Mouse (Mus musculus) R1 (cell line): ENCODE measurements at regions not wholly inside any gene's neighbourhood (a gene's known extent, or its start where the extent isn't known, plus 50 kb on each side); places are given as distances from the start of the nearest gene placed in this dataset.

Experiments
- DNase-seq: peaks from one replicate; pipeline ENCODE4 v3.0.0-alpha.2; 2018; ENCODE audit warnings: low read depth, low spot score

DNA sequence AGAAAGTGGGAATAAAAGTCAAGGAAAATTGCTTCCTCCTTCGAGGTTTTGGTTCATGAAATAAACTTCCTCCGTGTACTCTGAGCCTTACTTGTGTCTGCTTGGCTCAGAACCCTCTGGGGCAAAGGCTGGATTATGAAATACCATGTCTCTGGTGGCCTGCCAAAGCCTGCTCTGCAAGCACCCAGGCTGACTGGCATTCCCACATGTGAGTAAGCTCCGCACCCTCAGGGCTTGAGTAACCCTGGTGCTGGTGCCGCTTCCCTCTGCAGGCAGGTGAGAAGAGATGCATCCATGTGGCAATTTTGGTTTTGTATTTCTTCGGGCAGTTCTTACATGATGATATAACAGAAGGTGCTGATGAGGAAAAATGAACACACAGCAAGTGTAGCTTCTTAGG, 66.0 kb downstream of the Nr2f2 start:
- DNase-seq, result no peak

DNA sequence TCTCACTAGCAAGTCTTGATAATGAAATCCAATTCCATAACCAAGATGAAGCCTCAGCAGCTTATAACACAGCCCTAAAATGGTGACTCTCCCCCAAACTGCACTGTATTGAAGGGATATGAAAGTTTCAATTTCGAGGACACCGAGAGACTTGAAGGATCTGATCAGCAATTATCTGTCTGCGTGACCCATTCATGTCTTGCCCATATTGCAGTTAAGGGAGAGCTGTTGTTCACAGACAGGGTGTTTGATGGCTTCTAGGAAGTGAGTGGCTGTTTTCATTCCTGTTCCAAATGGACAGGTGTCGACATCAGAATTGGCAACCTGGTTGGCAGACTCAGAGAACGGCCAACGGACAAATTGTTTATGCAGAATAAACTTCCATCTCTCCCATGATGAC, 75.1 kb downstream of the Nr2f2 start:
- no peak for DNase-seq

DNA sequence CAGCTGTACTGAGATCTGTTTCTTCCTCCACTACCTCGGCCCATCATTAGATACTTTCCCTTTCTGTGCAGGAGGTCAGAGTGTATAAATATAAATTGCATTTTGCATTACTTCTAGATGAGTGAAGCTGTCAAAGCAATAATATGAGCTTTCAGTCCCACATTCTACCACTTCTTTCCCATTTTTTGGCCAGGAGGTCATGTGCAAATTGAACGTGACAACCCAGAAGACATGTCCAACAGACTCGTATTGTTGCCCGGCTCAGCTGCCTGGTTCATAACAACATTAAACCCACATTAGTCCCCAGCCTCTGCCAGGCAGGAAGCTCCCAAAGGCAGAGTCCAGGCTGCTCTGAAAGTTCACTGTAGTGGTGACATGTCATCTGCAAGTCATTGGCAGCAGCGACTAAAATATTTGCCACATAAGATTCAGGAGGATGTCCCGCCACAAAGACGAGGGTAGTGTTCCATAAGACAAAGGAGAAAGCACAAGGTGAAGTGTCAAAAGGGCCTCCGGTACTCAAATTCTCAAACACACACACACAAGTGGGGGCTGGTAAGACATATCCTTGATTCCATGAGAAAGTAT, 75.7 kb downstream of the Nr2f2 start:
- DNase-seq, result no peak

DNA sequence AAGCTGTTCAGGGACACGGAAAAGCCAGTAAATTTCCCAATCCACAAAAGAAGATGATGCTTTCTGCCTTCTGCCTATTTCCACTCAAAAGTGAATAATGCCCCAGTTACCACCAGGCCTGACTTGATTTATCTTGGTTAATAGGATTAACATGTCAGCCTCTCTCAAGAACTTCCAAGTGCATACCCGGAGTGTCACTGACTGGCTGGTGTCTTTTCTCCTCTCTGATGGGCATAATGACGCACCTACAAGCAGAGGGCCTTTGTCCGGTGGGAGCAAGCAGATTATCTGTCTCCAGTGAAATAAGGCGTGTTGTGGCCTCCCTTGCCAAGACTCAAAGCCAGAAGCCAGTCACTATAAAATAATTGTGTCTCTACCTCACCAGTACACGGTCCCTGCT, 76.3 kb downstream of the Nr2f2 start:
- DNase-seq, result no peak

DNA sequence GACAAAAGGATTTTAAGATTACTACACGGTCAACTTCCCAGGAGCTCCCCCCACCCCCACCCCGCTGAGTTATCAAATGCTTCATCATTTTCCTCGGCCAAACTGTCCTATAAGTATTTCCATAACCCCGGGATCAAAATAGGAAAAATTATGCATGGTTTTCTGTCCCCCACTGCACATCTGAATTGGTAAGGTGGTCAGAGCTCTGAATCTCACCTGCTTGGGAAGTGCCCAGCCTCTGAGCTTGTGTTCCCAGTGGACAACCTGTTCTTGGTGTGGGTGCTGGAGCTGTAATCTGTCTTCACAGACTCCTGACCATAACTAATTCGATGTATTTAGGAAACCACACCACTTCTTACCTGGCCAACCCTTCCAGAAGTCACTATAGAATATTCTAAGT, 77.9 kb downstream of the Nr2f2 start:
- DNase-seq, result no peak

DNA sequence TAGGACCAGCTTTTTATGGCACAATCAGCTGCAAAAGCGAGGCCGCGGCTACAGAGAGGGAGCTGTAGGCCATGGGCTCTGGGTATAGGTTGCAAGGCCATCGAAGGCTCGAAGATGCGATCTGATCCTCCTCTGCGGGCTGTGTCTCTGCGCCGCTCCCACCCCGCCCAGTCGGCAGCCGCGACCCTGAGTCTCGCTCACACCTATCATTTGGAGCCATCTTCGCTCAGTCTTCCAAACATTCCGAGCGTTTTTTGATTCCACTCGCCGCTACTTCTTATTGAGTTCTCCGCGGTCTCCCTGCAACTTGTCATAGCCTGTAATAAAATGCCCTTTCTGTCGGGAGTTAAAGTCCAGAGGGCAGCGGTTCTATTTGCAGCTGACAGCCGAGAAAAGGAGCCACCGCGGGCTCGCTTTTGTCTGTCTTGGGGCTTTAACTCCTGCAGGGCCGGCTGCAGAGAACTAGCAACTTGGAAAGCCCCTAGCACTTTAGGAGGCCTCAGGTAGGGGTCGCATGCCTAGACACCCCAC, 78.6 kb downstream of the Nr2f2 start:
- peak; percentile 32 for DNase-seq

DNA sequence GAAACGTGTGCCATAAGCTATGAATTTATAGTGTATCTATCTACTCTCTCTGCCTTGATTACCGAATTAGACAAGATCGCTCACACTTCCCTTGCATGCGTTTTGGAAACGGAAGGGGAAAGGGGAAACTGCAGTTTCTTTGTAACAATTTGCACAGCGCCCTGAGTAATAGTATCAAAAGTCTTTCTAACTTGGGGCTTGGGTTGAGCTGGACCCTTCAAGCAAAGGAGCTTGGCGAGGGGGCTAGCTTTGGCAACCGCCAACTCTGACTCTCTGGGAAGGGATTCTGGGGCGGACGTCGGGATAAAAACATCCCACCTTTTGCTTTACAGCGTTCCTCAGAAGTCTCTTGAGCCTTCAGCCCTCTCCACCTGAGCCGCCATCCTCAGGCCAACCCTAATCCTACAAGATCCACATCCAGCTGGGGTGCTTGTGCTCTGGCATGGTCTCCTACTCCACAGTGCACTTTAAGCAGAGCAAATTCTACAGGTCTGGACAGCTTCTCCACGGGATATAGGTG, 79.6 kb downstream of the Nr2f2 start:
- DNase-seq, result no peak

DNA sequence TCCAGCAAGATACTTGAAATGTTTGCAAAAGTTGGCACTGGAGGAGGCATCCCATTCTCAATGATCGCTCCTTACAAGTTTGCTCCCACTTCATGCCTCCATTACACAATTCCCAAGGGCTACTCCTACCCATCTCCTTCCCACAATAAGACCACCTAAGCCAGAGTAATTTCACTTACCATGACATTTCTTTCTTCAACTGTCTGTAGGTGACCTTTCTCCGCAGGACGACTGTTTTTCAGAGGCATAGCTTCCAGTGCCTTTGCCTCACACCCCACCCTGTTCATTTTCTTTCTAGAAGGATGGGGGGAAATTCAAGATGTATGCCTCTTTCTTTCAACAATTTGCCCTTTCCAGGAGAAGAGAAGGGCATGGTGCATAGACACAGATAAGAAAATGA, 81.2 kb downstream of the Nr2f2 start:
- DNase-seq, result no peak

DNA sequence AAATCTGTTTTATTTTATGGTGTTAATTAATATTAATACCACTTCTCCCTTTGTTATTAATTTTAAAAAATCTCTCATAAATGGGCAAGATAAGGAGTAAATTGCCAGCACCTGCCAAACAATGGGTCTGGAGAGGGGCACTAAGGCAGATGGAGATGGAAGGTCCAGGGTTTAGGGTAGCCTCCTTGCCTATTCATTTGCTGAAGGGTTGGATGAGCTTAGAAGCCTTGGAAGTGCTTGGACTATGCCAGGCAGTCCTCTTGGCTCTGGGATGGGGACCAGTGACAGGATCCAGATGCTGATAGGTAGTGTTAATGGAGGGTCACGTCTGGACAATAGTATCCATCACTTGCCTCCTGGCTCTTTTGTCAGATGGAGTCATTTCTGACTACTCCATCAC, 82.7 kb downstream of the Nr2f2 start:
- no peak for DNase-seq

DNA sequence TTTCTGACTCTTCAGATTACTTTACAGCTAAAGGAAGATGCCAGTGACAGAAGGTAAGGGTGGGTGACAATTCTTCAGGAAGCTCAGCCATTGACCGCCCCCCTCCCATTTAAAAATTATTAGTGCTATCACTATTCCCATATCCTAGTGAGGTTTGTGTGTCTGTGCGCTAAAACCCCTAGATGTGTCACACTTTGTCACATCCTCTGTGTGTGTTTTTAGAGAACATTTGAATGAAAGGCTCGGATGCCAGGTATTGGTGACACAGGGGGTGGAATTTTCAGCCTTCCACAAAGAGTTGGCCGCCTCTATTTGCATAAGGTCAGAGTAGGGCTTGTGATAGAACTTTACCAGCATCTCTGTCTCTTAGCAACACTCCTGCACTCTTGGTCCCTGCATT, 83.4 kb downstream of the Nr2f2 start:
- no peak for DNase-seq

DNA sequence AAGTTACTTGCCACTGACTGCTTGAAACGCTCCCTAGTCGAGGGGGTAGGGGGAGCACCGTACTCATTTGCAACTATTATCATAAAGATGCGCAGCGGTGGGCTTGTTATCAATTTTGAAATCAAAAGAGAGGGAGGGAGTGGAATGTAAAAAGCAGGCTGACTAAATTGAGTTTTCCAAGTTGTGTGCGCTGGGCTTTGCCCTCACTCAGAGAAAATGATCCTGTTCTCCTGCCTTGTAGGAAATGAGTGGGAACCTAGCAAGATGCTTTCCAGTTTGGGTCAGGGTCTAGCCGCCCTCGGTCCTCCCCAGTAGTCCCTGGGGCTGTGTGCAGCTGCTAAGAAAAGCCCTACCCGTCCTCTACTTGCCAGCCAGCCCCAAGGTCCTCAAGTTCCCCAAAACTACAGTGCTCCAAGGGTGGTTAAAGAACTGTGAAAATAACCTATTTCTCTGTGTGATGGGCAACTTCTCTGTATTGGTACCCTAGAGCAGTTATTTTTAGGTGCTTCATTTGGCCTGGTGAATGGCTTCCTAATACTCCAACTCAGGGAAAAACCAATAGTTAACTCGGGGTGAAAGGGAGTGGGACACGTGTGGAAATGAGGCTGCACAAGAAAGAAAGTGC, 84.5 kb downstream of the Nr2f2 start:
- peak; percentile 11 for DNase-seq

DNA sequence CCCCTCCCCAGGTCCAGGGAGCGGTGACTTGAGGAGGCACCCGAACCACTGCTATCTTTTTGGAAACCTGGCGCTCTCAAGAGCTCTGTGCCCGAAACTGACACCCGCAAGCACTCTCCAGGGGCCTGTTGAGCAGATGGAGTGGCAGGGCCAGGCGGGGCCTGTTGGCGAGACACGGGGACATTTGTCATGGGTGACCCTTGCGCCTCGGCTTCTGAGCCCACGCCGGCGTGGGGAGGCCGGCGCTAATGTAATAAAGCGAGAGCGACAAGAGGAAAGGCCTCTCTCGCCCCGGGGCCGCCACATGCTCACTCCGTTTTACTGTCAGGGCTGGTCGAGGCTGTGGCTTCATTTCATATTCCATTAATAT, 85.2 kb downstream of the Nr2f2 start:
- DNase-seq, result no peak

DNA sequence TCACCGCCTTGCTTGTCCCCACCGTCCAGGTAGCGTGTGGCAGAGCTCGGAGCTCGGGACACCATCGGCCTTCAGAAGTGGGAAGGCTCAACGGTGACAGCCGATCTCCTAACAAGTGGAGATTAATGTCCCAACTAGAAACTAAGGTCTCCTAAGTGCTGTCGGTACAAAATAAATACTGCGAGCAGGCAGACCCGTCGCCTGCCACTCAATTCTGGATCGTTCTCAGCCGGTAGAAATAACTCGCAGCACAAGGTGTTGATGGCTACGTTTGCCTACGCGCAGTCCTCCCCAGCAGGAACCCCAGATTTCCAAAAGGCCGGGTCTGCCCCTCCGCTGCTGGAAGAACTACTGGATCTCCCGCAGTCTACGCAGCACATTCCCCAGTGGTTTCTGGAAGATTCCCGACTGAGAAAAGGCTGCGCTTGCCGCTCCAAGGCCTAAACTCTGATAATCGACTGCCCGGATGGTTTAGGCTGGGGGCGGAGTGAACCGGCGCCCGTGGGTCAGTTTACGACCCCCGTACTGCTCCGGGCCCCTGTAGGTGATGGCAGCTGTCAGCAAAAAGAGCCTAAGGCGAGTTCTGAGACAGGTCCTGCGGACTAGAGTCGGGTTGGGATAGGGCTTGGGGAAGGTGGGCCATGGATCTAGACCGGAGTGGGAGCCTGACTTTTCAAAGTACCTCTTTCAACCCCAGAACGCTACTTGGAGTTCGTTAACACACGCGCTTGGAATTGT, 85.7 kb downstream of the Nr2f2 start:
- DNase-seq, result peak; percentile 59

DNA sequence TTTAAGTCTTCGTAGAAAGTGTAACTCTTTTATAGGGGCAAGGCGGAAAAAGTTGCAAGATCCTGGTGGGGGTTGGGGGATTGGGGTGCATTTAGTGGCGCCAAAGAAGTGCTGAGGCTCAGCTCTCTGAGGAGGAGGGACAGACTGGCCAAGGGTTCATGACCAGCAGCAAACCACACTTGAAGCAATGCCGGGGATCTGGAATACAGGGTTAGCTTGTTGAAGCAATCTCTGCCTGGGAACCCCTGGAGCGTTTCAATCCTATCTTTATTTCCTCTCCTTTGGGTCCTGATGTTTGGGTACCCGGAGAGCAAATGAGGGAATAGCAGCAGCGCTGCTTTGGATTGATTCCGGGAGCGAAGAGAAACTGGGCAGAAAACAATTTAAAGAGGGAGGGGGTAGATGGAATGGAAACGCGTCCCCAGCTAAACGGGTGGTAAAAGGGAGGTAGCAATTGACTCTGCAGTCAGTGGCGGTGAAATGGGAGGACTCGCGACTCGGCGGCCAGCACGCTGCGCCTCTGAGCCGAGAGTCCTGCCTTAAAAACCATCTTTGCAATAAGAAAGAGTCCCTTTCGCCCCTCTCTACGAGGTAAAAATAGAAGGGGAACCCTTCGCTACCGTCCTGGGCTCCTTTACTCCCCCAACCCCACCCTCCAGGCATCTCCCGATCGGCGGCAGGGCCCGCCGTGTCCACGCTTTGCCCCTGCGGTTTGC, 86.5 kb downstream of the Nr2f2 start:
- DNase-seq, result peak; percentile 23

DNA sequence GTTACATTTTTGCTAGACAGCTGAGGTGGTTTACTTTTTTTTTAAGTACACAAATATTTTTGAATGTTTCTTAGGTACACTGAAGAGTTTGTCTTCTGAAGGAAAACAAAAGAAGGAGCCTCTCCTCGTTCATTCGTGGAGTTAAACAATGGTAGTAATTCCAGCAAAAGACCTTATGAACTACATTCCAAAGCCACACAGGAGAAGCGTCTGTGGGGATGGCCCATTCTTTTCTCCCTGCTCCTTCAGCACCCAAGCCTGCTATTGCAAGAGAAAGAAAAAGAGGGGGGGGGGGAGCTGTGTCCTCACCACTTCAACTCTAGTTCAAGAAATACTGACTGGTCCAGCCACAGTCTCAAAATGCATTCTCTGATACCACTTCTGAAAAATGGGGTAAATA, 87.4 kb downstream of the Nr2f2 start:
- DNase-seq, result no peak

DNA sequence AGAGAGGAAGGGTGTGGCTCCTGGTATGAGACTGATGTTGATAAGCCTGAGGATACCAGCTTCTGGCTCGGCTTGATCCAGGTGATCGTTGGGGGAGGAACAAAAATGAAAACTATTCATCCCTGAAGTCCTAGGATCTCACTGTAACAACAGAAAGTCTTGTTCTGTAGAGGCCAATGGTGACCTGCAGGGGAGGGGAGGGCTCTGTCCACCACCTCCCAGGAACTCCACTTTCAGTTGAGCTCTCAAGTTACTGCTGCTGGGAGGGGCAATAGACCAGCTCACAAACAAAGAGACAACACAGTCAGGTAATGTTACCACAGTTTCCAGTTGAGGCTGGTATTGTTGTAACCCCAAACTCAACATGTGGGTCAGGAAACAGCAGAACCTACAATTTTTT, 90.5 kb downstream of the Nr2f2 start:
- no peak for DNase-seq

DNA sequence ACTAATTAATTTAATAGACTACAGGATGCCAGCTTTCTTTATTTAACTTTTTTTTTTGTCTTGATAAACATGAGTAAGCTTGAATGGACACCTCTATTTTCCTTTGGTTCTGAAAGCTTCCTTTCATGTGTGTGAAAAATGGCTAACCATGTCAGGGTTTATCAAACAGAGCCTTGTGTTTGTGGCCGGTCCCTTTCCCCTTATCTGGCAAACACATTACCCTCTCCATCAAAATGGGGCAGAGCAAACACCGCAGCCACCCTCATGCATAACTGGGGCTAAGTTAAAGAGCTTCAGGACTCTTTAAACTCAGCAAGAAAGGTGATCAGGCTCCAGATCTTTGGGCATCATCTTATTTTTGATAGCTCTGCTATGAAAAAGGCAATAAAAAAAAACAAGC, 92.2 kb downstream of the Nr2f2 start:
- no peak for DNase-seq

DNA sequence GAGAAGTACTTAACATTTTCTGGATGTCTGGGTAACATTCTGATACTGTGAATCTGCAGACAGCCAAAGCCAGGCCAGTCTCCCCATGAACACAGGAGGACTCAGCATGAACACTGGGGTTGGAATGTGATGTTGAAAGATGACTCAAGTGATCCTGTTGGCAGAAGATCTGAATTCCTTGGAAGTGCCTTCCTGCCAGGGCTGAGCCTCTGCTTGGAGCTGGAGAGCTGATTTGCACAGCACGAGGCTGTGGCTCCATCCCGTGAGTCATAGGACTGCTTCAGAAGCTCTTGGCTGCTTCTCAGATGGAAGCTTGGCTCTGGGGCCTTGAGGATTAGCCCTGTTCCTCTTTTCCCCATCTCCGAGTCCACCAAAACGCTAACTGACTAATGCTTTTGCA, 99.5 kb downstream of the Nr2f2 start:
- DNase-seq, result peak; percentile 14

DNA sequence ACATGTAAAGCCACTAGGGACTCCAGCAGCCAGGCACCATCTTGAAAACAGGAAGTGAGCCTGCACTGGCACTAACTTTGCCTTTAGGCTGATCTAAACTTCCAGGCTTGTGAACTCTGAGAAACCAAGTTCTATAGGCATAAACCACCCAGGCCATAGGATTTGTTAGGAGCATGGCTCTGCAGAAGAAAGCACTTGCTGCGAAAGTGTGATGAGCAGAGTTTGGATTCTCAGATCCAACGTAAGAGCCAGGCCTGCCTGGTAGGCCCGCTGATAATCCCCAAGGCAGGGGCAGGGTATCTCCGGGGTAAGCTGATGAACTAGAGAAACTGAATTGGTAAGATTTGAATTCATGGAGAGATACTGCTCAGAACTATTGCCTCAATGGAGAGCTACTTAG, 109.7 kb downstream of the Nr2f2 start:
- no peak for DNase-seq

DNA sequence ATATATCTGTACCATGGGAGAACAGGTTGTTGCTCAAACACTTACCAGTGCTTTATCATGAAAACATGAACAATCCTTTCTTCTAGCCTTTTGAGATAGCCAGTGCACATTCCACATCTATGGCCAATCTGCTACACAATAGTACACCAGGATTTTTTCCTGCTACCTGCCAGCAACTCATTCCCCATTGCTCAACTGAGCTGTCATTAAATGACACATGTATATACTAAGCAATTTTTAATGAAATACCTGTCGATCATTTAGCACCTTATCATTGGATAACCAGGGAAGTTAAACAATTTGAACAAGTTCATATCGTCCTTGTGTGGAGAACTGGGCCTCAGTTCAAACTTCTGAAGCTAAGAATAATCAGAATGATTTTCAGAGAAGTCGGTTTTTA, 111.5 kb downstream of the Nr2f2 start:
- no peak for DNase-seq

DNA sequence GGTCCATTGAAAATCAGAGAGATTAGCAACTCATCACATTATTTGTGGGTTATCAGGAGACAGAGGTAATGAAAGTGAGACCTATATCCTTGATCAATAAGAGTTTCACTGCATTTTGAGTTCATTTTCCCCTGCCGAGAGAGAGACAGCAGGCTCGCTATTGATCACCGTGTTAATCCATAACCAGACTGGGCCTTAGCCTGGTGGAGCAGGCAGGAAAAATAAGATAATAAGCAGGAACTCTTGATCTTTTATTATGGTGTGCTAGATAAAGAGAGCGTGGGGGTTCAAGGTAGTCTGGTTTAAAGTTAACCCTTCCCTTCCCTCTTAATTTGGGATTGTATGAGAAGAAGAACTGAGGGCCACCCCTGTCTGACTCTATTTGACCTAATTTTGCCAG, 113.3 kb downstream of the Nr2f2 start:
- no peak for DNase-seq

DNA sequence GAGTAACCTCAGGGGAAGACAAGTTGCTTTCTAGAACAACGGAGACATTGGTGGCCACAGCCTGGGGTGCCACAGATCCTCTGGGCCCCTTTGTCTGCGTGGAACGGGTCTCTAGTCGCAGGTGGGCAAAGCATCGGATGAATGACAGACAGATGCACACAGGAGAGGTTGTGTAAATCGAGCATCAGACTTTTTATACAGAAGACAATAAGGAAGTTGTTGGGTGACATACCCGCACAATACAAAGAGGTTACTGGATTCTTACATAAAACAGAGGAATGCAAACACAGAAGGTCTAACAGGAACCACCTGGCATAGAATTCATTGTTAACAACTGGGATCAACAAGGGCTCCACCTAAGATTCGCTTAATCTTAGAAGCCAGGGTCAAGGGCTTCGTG, 127.5 kb downstream of the Nr2f2 start:
- peak; percentile 89 for DNase-seq
